Mouse (Mus musculus) heart, adult 2 months (tissue): Measurements from ENCODE around the gene 6720489N17Rik. TPM values are rescaled to one million over a fixed set of nuclear protein-coding genes. Genes with fewer than 3 reads are reported as not detected.
"Not testable (repeated sequence)": the region's sequence is repeated elsewhere in the genome, so short reads cannot be mapped to it uniquely, and the experiment has no call there.

Experiments
- DNase-seq, 2 experiments: peaks; one replicate each; pipeline ENCODE4 v3.0.0; 2021
- H3K27ac ChIP-seq: fragments of 200-600 bp; 2 replicates; pipeline ENCODE4 v1.8.1; 2022
- H3K27me3 ChIP-seq: fragments of 200-500 bp; 2 replicates; pipeline ENCODE4 v1.6.1; 2012; ENCODE audit warnings: mild to moderate bottlenecking, low read length, inconsistent platforms, mixed read lengths; ENCODE audit not compliant: control insufficient read depth, insufficient read depth
- H3K36me3 ChIP-seq: fragments of 200-500 bp; 2 replicates; pipeline ENCODE4 v1.6.1; 2012; ENCODE audit warnings: low read length, inconsistent platforms; ENCODE audit not compliant: control insufficient read depth, insufficient read depth
- H3K4me1 ChIP-seq: fragments of 200-500 bp; 2 replicates; pipeline ENCODE4 v1.6.1; 2011; ENCODE audit warnings: low read length; ENCODE audit not compliant: control insufficient read depth, insufficient read depth
- H3K4me3 ChIP-seq: fragments of 200-600 bp; 2 replicates; pipeline ENCODE4 v1.8.1; 2022
- H3K79me2 ChIP-seq: fragments of 200-500 bp; replicated peaks from 2 replicates; pipeline ENCODE4 v1.6.1; 2012; ENCODE audit warnings: mild to moderate bottlenecking, inconsistent platforms, low read length, moderate library complexity, mixed read lengths; ENCODE audit not compliant: control insufficient read depth, insufficient read depth
- H3K9ac ChIP-seq: fragments of 200-500 bp; 2 replicates; pipeline ENCODE4 v1.6.1; 2012; ENCODE audit warnings: low read depth, mild to moderate bottlenecking, control low read depth, inconsistent platforms, low read length, mixed read lengths
- CTCF ChIP-seq: fragments of 200-600 bp; IDR thresholded peaks from 2 replicates; pipeline ENCODE4 v1.8.1; 2022; ENCODE audit warnings: antibody characterized with exemption, mild to moderate bottlenecking, moderate library complexity
- WGBS: fragments of 180-500 bp; shearing (Covaris S2); methylation state at CpG from one replicate; pipeline ENCODE4 v1.1.7; 2018; 5-methylcytosine and 5-hydroxymethylcytosine counted together
- intact Hi-C: fragments of 180-260 bp; cut with DNase I; formaldehyde crosslinking; loops from one replicate; pipeline ENCODE4 v1.15.1; 2025
- microRNA-seq, 2 experiments: library from miRNA; unstranded; fragments of <30 nt; microRNA quantifications; one replicate each; pipeline ENCODE4 v1.2.0; 2021
- polyA plus RNA-seq: library from polyadenylated mRNA; depleted of rRNA; stranded (reverse); fragments of >200 nt; gene quantifications from 2 replicates; pipeline ENCODE4 v1.2.3, GENCODE M21; 2012; rRNA removed
- total RNA-seq, 2 experiments: library from RNA; stranded (reverse); gene quantifications; 2 replicates each; pipeline ENCODE4 v1.2.3; 2021

6720489N17Rik gene
- total and polyA plus RNA-seq, 3 experiments: 0.14 to 1.2 (median 0.84) TPM

GRCm38 (mm10) chr13:62561696-62562095 is 62.3 kb downstream of the 6720489N17Rik start:
- H3K4me1 ChIP-seq, H3K27me3 ChIP-seq, H3K4me3 ChIP-seq, H3K9ac ChIP-seq, intact Hi-C loops, DNase-seq, H3K36me3 ChIP-seq, H3K27ac ChIP-seq, H3K79me2 ChIP-seq: not testable (repeated sequence)
- TF ChIP-seq CTCF: peak; percentile 39
- 14% methylated on average over 1 of the region's 1 CpGs for WGBS

DNA sequence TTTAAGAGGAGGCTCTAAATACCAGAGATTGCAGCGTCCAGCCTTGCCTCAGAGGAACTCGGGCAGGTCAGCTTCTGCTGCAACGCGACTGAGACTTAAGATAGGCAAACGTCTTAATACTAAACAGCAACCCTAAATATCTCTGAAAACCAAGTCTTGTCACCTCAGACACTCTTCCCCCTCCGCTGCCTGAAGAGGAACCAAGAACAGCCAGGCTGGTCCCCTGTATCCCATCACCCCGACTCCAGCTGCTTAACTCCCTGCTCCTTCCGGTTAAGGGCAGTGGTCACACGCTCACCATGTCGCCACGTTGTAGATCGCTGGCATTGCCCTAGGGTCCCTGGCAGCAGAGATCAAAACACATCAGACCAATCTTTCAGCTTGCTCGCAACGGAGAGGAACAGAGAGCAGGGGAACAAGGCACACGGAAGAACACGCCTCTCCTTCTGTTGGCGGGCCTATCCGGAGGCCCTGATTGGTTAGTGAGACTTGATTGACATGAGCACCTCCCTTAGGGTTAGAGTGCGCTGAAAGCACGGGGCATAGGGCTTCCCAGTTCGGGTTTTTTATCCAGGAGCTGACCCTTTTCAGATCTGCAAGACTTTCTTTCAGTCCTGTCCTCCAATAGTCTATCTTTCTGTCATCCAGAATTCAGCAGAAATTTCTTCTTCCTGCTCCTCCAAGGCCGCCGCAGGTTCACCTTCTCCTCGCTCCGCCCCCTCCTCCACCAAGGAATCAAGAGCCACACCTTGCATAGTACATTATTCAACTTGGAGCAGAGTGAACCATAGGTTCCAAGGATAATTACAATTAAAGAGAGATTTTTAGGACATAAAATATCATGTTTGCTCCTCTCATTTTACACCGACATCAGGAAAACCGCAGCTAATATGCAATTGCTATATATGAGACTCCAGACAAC is 65.5 kb downstream of the 6720489N17Rik start, which contains the start of gene Zfp935:
Gene Zfp935 (minus strand): TSS at position 323 of the 922 bp plus-strand sequence.
- H3K36me3 ChIP-seq, H3K79me2 ChIP-seq, intact Hi-C loops, H3K27me3 ChIP-seq, H3K4me1 ChIP-seq, H3K27ac ChIP-seq: not testable (repeated sequence)
- WGBS: 6% methylated on average over 27 of the region's 27 CpGs
- peak; percentile 79 to 84 for DNase-seq
- H3K9ac ChIP-seq: peak within 1 kb of the TSS; percentile 72
- H3K4me3 ChIP-seq: peak within 1 kb of the TSS; percentile 59

Small RNA genes within 50 kb of the gene (microRNA-seq; reads per million reads assigned to microRNA genes)
- 0 reads per million in 2 experiments for gene Gm24020

Other genes with a start within 250 kb of the 6720489N17Rik start
- 1 to 10 TPM in 1 of 2 experiments, under 1 TPM in 1; 0.32 to 1.1 TPM for gene Gm3604, start 241.0 kb downstream of the 6720489N17Rik start, total RNA-seq
- 0.16 and 0.23 TPM in 2 replicates for gene Gm3604, start 241.0 kb downstream of the 6720489N17Rik start, polyA plus RNA-seq
- 1 to 10 TPM; 5.6 to 7.1 TPM for gene Gm49359, start 157.3 kb downstream of the 6720489N17Rik start, total RNA-seq
- 0.43 and 2.2 TPM in 2 replicates for gene Gm49359, start 157.3 kb downstream of the 6720489N17Rik start, polyA plus RNA-seq
- not detected for gene Zfp935, start 65.7 kb downstream of the 6720489N17Rik start, total RNA-seq
- not detected in 2 replicates for gene Zfp935, start 65.7 kb downstream of the 6720489N17Rik start, polyA plus RNA-seq
- 1 to 10 TPM; 3.9 TPM for gene Zfp934, start 53.0 kb downstream of the 6720489N17Rik start, total RNA-seq
- gene Zfp934, start 53.0 kb downstream of the 6720489N17Rik start, polyA plus RNA-seq: 0.66 and 1.2 TPM in 2 replicates
- 1 to 10 TPM; 1.6 to 2.9 TPM for gene Platr25, start 136.5 kb upstream of the 6720489N17Rik start, total RNA-seq
- 0.74 and 1.6 TPM in 2 replicates for gene Platr25, start 136.5 kb upstream of the 6720489N17Rik start, polyA plus RNA-seq
- under 1 TPM; 0.55 to 0.59 TPM for gene Gm5141, start 161.6 kb upstream of the 6720489N17Rik start, total RNA-seq
- 0.45 and 1.2 TPM in 2 replicates for gene Gm5141, start 161.6 kb upstream of the 6720489N17Rik start, polyA plus RNA-seq
- gene Fbp2, start 234.2 kb upstream of the 6720489N17Rik start, total RNA-seq: 10 to 100 TPM; 23.7 to 29.4 TPM
- 15.1 and 29.4 TPM in 2 replicates for gene Fbp2, start 234.2 kb upstream of the 6720489N17Rik start, polyA plus RNA-seq